ENCODE assay signal across 24 mouse cellular contexts in genomic region chr13:44028081-44028480, GRCm38 (mm10).
"Had no signal": no experiment of that assay in that cellular context is flagged by ENCODE, and none has a peak within 500 bp of the region (broad histone marks: within the 10 kb centered on the region; RNA-seq: fewer than 3 reads in every experiment).

No protein-coding gene starts in this region.

- H3K4me3 ChIP-seq: heart, adult 2 months; hindbrain, embryonic 10.5 days; hindbrain, embryonic 12.5 days; intestine, embryonic 15.5 days; layer of hippocampus, adult 2 months; left cerebral cortex, adult 2 months; limb, embryonic 12.5 days had no signal

- H3K4me2 ChIP-seq: heart, embryonic 11.5 days; hindbrain, embryonic 12.5 days; hindbrain, embryonic 14.5 days; intestine, embryonic 15.5 days had no signal

- ATAC-seq: hindbrain, embryonic 16.5 days; inflammation-experienced regulatory T-cells, adult 6 months; intestine, embryonic 15.5 days; intestine, postnatal 0 days had no signal

- H3K9me3 ChIP-seq: hindbrain, embryonic 10.5 days; hindbrain, embryonic 12.5 days; intestine, embryonic 15.5 days; limb, embryonic 10.5 days; limb, embryonic 12.5 days had no signal

- H3K36me3 ChIP-seq: hindbrain, embryonic 10.5 days; hindbrain, embryonic 12.5 days; intestine, embryonic 15.5 days; limb, embryonic 10.5 days; limb, embryonic 12.5 days had no signal

- H3K27me3 ChIP-seq: intestine, embryonic 15.5 days had no signal

- H3K9ac ChIP-seq: hindbrain, embryonic 12.5 days; hindbrain, embryonic 14.5 days; intestine, embryonic 15.5 days; limb, embryonic 12.5 days had no signal

- H3K27ac ChIP-seq: heart, adult 2 months; hindbrain, embryonic 10.5 days; hindbrain, embryonic 12.5 days; hindbrain, embryonic 14.5 days; intestine, embryonic 15.5 days; layer of hippocampus, adult 2 months; left cerebral cortex, adult 2 months; limb, embryonic 12.5 days had no signal

- DNase-seq: gastrocnemius, postnatal 14 days; gastrocnemius, postnatal 36 days; heart, adult 11 months; heart, adult 2 months; heart, postnatal 10 days; heart, postnatal 4 days; kidney, adult 18-20 months; kidney, adult 8-10 months; kidney, postnatal 10 days; kidney, postnatal 25 days; kidney, postnatal 4 days; liver had no signal
